Mouse (Mus musculus) forebrain, embryonic 12.5 days (tissue): Measurements from ENCODE around the gene 4930556J24Rik. TPM values are rescaled to one million over a fixed set of nuclear protein-coding genes. Genes with fewer than 3 reads are reported as not detected.
"Not testable (repeated sequence)": the region's sequence is repeated elsewhere in the genome, so short reads cannot be mapped to it uniquely, and the experiment has no call there.

Source experiments
- ATAC-seq: fragments of 200-750 bp; cut with Nextera tagmentation; 2 replicates; pipeline ENCODE4 v1.8.0; 2017; ENCODE audit warnings: moderate TSS enrichment; ENCODE audit not compliant: low FRiP score
- H3K27ac ChIP-seq: fragments of 300-500 bp; sonication (generic); 2 replicates; pipeline ENCODE4 v1.5.1; 2016; ENCODE audit warnings: mild to moderate bottlenecking
- H3K27me3 ChIP-seq: fragments of 300-500 bp; sonication (generic); 2 replicates; pipeline ENCODE4 v1.6.1; 2016; ENCODE audit warnings: mild to moderate bottlenecking
- H3K36me3 ChIP-seq: fragments of 300-500 bp; sonication (generic); replicated peaks from 2 replicates; pipeline ENCODE4 v1.6.1; 2016; ENCODE audit warnings: mild to moderate bottlenecking
- H3K4me1 ChIP-seq: fragments of 300-500 bp; sonication (generic); 2 replicates; pipeline ENCODE4 v1.6.1; 2016
- H3K4me2 ChIP-seq: fragments of 300-500 bp; sonication (generic); 2 replicates; pipeline ENCODE4 v1.6.1; 2016; ENCODE audit warnings: mild to moderate bottlenecking, moderate library complexity
- H3K4me3 ChIP-seq: fragments of 300-500 bp; sonication (generic); replicated peaks from 2 replicates; pipeline ENCODE4 v1.5.1; 2016; ENCODE audit warnings: mild to moderate bottlenecking
- H3K9ac ChIP-seq: fragments of 300-500 bp; sonication (generic); 2 replicates; pipeline ENCODE4 v1.6.1; 2016; ENCODE audit warnings: mild to moderate bottlenecking
- H3K9me3 ChIP-seq: fragments of 300-500 bp; sonication (generic); 2 replicates; pipeline ENCODE4 v1.6.1; 2016
- WGBS: fragments of 180-500 bp; shearing (Covaris S2); methylation state at CpG from one replicate; pipeline ENCODE4 v1.1.7; 2016; 5-methylcytosine and 5-hydroxymethylcytosine counted together
- polyA plus RNA-seq: library from polyadenylated mRNA; unstranded; fragments of >200 nt; fragmentation: Nextera tagmentation; extraction: Ambion mirVana; gene quantifications from 2 replicates; pipeline ENCODE4 v1.2.1, GENCODE M21; 2016

4930556J24Rik gene
- 0.27 and 0.46 TPM in 2 replicates for polyA plus RNA-seq

DNA sequence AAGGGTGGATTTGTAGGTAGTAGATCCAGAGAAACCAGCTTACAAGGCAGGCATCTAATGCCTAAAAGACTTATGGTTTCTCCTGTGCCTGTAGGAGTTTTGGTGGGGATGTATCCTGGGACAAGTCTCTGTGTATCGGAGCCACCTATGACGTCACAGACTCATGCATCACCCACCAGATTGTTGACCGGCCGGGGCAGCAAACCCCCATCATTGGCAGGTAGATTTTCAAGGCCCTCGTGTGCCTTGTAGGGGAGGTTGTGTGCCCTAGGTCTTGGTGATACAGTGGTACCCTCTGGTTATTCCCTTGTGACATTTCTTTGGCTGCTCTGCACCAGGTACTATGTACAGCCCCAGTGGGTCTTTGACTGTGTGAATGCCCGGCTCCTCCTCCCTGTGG, at the start of gene 4930556J24Rik:
TSS of gene 4930556J24Rik (minus strand) at position 101 of the 400 bp plus-strand sequence.
- no peak within 1 kb of the TSS for H3K4me3 ChIP-seq
- H3K9me3 ChIP-seq, result no peaks in the 10 kb centered on the region
- H3K27ac ChIP-seq, result no peak within 1 kb of the TSS
- no peak within 1 kb of the TSS for H3K9ac ChIP-seq
- no peak within 1 kb of the TSS for H3K4me2 ChIP-seq
- no peak for ATAC-seq
- 92% methylated on average over 6 of the region's 6 CpGs for WGBS
- H3K27me3 ChIP-seq, result no peaks in the 10 kb centered on the region
- no peaks in the 10 kb centered on the region for H3K4me1 ChIP-seq
- peaks cover 97% of the 10 kb centered on the region for H3K36me3 ChIP-seq

GRCm38 (mm10) chr11:4023321-4023720, 46.7 kb upstream of the 4930556J24Rik start:
- Histone ChIP-seq H3K4me3 (no peak overlapping the region), H3K36me3 (no peaks in the 10 kb centered on the region), H3K9ac (no peak overlapping the region), H3K4me1 (no peaks in the 10 kb centered on the region), H3K27ac (no peak overlapping the region), H3K27me3 (no peaks in the 10 kb centered on the region), H3K9me3 (no peaks in the 10 kb centered on the region), H3K4me2 (no peak overlapping the region)
- 69% methylated on average over 2 of the region's 2 CpGs for WGBS
- no peak for ATAC-seq

DNA sequence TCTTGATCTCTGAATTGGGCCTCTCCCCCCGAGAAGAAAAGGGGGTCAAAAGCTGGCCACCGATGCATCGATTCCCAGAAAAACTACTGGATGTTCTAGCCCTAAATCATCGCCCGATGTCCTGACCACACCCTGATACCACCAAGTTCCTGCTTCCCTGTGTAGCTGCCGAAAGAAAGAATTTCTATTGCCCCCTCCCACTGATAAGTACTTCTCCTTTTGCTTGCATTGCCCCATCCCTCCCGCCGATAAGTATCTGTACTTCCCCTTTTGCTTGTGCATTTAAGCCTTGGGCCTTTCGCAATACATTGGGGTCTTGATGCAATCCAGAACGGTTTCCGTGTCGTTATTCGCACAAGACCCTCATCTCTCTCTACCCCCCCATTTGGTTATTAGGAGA, 45.5 kb upstream of the 4930556J24Rik start:
- H3K27me3 ChIP-seq, H3K4me3 ChIP-seq, ATAC-seq, H3K9ac ChIP-seq, H3K4me2 ChIP-seq, H3K36me3 ChIP-seq, H3K9me3 ChIP-seq, H3K4me1 ChIP-seq, H3K27ac ChIP-seq: not testable (repeated sequence)
- WGBS, result 95% methylated on average over 13 of the region's 13 CpGs

DNA sequence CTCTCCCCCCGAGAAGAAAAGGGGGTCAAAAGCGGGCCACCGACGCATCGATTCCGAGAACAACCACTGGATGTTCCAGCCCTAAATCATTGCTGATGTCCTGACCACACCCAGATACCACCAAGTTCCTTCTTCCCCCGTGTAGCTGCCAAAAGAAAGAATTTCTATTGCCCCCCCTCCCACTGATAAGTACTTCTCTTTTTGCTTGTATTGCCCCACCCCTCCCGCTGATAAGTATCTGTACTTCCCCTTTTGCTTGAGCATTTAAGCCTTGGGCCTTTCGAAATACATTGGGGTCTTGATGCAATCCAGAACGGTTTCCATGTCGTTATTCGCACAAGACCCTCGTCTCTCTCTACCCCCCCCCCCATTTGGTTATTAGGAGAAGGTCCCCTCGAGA, 39.2 kb upstream of the 4930556J24Rik start:
- H3K36me3 ChIP-seq, H3K27ac ChIP-seq, H3K4me1 ChIP-seq, H3K27me3 ChIP-seq, ATAC-seq, H3K9me3 ChIP-seq, H3K9ac ChIP-seq, H3K4me2 ChIP-seq, H3K4me3 ChIP-seq: not testable (repeated sequence)
- WGBS, result 92% methylated on average over 14 of the region's 14 CpGs

GRCm38 (mm10) chr11:4012616-4013015, 36.0 kb upstream of the 4930556J24Rik start:
- no peak overlapping the region for H3K27ac ChIP-seq
- ATAC-seq, result no peak
- no peaks in the 10 kb centered on the region for H3K27me3 ChIP-seq
- 40% methylated on average over 1 of the region's 1 CpGs for WGBS
- peaks cover 10% of the 10 kb centered on the region; the same call in 1 of the 2 replicates for H3K9me3 ChIP-seq
- H3K4me2 ChIP-seq, result no peak overlapping the region
- no peaks in the 10 kb centered on the region for H3K36me3 ChIP-seq
- no peak overlapping the region for H3K9ac ChIP-seq
- H3K4me3 ChIP-seq, result no peak overlapping the region
- H3K4me1 ChIP-seq, result no peaks in the 10 kb centered on the region

- no peak overlapping the region for H3K9ac ChIP-seq
- no peak overlapping the region for H3K4me2 ChIP-seq
- ATAC-seq, result no peak
- H3K4me3 ChIP-seq, result no peak overlapping the region
- 0 out of 2 replicates have a peak, but pooled peaks cover 4% of the 10 kb centered on the region for H3K27me3 ChIP-seq
- H3K27ac ChIP-seq, result no peak overlapping the region
- no peaks in the 10 kb centered on the region for H3K9me3 ChIP-seq
- WGBS, result 88% methylated on average over 3 of the region's 3 CpGs
- H3K4me1 ChIP-seq, result no peaks in the 10 kb centered on the region
- H3K36me3 ChIP-seq, result no peaks in the 10 kb centered on the region
These were observed 29.9 kb upstream of the 4930556J24Rik start for GRCm38 (mm10) chr11:4006462-4006861.

DNA sequence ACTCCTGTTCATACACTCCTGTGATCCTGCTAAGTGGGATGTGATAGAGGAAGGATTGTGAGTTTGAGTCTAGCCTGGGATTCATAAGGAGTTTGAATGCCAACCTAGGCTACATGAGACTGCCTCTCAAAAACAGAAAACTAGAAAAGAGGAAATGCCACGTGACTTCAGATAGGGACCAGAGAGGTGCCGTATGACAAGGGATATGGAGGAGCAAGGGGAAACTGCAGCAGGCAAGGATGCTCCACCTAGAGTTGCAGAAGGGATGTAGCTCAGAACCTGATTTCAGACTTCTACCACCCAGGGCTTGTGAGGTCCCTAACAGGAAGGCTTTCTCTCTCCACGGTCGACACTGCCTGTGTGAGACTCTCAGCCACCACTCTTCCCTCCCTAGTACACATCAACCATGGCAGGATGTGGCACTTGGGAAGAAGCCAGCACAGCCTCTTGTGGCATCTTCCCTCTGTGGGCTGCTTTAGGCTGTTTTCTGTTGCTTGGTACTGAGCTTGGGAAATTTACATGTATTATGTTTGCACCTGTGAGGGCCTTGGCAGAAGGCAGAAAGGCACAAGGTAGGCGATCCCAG, 28.7 kb upstream of the 4930556J24Rik start:
- WGBS, result 80% methylated on average over 5 of the region's 5 CpGs
- Histone ChIP-seq H3K4me3 (no peak overlapping the region), H3K27ac (no peak overlapping the region), H3K4me1 (no peaks in the 10 kb centered on the region), H3K9ac (no peak overlapping the region), H3K9me3 (no peaks in the 10 kb centered on the region), H3K36me3 (no peaks in the 10 kb centered on the region), H3K4me2 (no peak overlapping the region), H3K27me3 (peaks cover 10% of the 10 kb centered on the region; the same call in 1 of the 2 replicates)
- no peak for ATAC-seq

GRCm38 (mm10) chr11:4001603-4002002, 25.0 kb upstream of the 4930556J24Rik start:
- H3K36me3 ChIP-seq, result no peaks in the 10 kb centered on the region
- 10% methylated on average over 5 of the region's 5 CpGs for WGBS
- peaks cover 46% of the 10 kb centered on the region for H3K27me3 ChIP-seq
- H3K27ac ChIP-seq, result no peak overlapping the region
- H3K4me2 ChIP-seq, result no peak overlapping the region
- H3K4me1 ChIP-seq, result peaks cover 7% of the 10 kb centered on the region
- H3K4me3 ChIP-seq, result no peak overlapping the region
- no peaks in the 10 kb centered on the region for H3K9me3 ChIP-seq
- no peak for ATAC-seq
- no peak overlapping the region for H3K9ac ChIP-seq

DNA sequence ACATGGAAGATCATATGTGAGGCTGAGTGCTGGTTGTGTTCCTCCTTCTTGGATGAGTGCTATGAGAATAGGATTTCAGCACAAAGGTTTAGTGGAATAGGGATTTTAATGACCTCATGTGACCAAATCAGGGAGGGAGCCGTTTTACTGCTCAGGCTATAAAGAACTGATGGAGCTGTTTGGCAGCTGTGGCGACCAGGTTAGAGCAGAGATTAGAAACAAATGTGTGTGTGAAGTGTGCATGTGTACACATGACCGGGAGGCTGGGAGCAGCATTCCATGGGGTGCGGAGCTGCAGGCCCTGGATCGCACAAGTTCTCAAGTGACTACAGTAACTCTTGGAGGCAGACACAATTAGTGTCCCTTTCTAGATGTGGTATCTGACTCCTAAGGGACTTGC, 23.0 kb upstream of the 4930556J24Rik start:
- no peak overlapping the region for H3K4me3 ChIP-seq
- H3K36me3 ChIP-seq, result no peaks in the 10 kb centered on the region
- H3K27ac ChIP-seq, result no peak overlapping the region
- H3K4me2 ChIP-seq, result no peak overlapping the region
- peaks cover 53% of the 10 kb centered on the region for H3K27me3 ChIP-seq
- WGBS, result 71% methylated on average over 5 of the region's 5 CpGs
- H3K4me1 ChIP-seq, result peaks cover 7% of the 10 kb centered on the region
- no peaks in the 10 kb centered on the region for H3K9me3 ChIP-seq
- H3K9ac ChIP-seq, result no peak overlapping the region
- no peak for ATAC-seq

DNA sequence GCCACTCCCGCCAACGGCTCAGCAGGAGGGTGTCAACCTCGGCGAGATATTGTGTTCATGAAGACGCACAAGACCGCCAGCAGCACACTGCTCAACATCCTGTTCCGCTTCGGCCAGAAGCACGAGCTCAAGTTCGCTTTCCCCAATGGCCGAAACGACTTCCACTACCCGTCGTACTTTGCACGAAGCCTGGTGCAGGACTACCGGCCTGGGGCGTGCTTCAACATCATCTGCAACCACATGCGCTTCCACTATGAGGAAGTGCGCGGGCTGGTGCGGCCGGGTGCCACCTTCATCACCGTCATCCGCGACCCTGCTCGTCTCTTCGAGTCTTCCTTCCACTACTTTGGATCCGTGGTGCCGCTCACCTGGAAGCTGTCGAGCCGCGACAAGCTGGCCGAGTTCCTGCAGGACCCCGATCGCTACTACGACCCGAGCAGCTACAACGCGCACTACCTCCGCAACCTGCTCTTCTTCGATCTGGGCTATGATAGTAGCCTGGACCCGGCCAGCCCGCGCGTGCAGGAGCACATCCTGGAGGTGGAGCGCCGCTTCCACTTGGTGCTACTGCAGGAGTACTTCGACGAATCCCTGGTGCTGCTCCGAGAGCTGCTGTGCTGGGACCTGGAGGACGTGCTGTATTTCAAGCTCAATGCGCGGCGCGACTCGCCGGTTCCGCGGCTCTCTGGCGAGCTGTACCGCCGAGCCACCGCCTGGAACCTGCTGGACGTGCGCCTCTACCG, 21.6 kb upstream of the 4930556J24Rik start:
- Histone ChIP-seq H3K27me3 (peaks cover 53% of the 10 kb centered on the region), H3K27ac (no peak overlapping the region), H3K36me3 (no peaks in the 10 kb centered on the region), H3K9me3 (no peaks in the 10 kb centered on the region), H3K4me1 (peaks cover 7% of the 10 kb centered on the region), H3K4me2 (peak overlapping the region; percentile 48), H3K9ac (no peak overlapping the region), H3K4me3 (peak overlapping the region; percentile 28)
- WGBS, result 7% methylated on average over 66 of the region's 66 CpGs
- ATAC-seq, result no peak

DNA sequence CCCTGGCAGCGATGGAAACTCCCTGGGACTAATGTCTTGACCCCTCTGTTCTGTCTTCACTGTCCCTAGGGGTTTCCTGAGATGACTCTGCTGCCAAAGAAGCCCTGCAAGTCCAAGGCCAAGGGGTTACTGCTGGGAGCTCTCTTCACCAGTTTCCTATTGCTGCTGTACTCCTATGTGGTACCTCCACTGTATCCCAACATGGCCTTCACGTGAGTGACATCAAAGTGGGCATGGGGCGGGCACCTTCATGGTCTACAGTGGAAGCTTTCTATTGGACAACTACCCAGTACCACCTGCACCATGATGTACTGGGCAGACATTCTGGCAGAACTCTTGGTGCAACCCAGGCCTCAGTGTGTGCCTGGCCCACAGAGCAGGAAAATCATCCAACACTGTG, 20.3 kb upstream of the 4930556J24Rik start:
- Histone ChIP-seq H3K9me3 (no peaks in the 10 kb centered on the region), H3K27ac (no peak overlapping the region), H3K4me3 (no peak overlapping the region), H3K27me3 (peaks cover 56% of the 10 kb centered on the region), H3K4me1 (peaks cover 7% of the 10 kb centered on the region), H3K9ac (no peak overlapping the region), H3K36me3 (no peaks in the 10 kb centered on the region), H3K4me2 (no peak overlapping the region)
- no peak for ATAC-seq
- 91% methylated on average over 3 of the region's 3 CpGs for WGBS

DNA sequence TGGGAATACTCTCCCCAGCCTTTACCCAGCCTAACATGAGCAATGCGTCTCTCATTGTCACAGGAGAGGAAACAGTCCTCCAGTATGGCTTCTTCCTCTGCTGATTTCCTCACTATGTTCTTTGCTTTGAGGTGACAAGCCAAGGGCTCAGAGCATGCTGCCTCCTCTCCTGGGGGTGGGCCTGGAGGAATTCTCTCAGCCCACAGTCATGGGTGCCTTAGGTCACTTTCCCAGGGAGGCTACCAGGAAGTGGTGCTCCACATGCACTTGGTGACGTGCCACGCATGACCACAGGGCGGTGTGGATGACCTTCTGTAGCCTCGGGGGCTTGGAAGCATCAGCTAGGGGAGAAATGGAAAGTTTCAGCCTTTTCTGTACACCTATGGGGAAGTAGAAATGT, 18.9 kb upstream of the 4930556J24Rik start:
- no peak overlapping the region for H3K4me3 ChIP-seq
- no peaks in the 10 kb centered on the region for H3K36me3 ChIP-seq
- peaks cover 53% of the 10 kb centered on the region for H3K27me3 ChIP-seq
- H3K4me2 ChIP-seq, result no peak overlapping the region
- no peak for ATAC-seq
- H3K4me1 ChIP-seq, result peaks cover 7% of the 10 kb centered on the region
- 88% methylated on average over 5 of the region's 5 CpGs for WGBS
- no peak overlapping the region for H3K27ac ChIP-seq
- no peak overlapping the region for H3K9ac ChIP-seq
- no peaks in the 10 kb centered on the region for H3K9me3 ChIP-seq

GRCm38 (mm10) chr11:3993914-3994313, 17.3 kb upstream of the 4930556J24Rik start:
- Histone ChIP-seq H3K9ac (no peak overlapping the region), H3K4me1 (peaks cover 7% of the 10 kb centered on the region), H3K4me3 (no peak overlapping the region), H3K36me3 (no peaks in the 10 kb centered on the region), H3K9me3 (no peaks in the 10 kb centered on the region), H3K27ac (no peak overlapping the region), H3K27me3 (peaks cover 38% of the 10 kb centered on the region), H3K4me2 (no peak overlapping the region)
- ATAC-seq, result no peak
- 86% methylated on average over 6 of the region's 6 CpGs for WGBS
